Mouse (Mus musculus) skeletal muscle tissue, adult 2 months (tissue): Measurements from ENCODE around the gene Tgfbr1.

Source experiments
- DNase-seq: peaks from one replicate; pipeline ENCODE4 v3.0.0-alpha.2; 2012; ENCODE audit warnings: low read depth, low spot score

Gene Tgfbr1

GRCm38 (mm10) chr4:47422194-47422593 lies 69.2 kb downstream of the Tgfbr1 start:
- no peak for DNase-seq

- no peak for DNase-seq
Measured at GRCm38 (mm10) chr4:47422946-47423345, 69.9 kb downstream of the Tgfbr1 start.

- no peak for DNase-seq
Measured at GRCm38 (mm10) chr4:47424376-47424775, 71.4 kb downstream of the Tgfbr1 start.

GRCm38 (mm10) chr4:47425247-47425830 lies 72.3 kb downstream of the Tgfbr1 start:
- DNase-seq: no peak

- DNase-seq: no peak
Measured at GRCm38 (mm10) chr4:47427606-47428005, 74.6 kb downstream of the Tgfbr1 start.

- DNase-seq: no peak
Measured at GRCm38 (mm10) chr4:47430557-47430956, 77.5 kb downstream of the Tgfbr1 start.

- DNase-seq: no peak
Measured at GRCm38 (mm10) chr4:47431081-47431480, 78.1 kb downstream of the Tgfbr1 start.

- no peak for DNase-seq
Measured at GRCm38 (mm10) chr4:47432766-47433165, 79.7 kb downstream of the Tgfbr1 start.

- no peak for DNase-seq
Measured at GRCm38 (mm10) chr4:47435131-47435530, 82.1 kb downstream of the Tgfbr1 start.

GRCm38 (mm10) chr4:47435566-47436360 lies 82.7 kb downstream of the Tgfbr1 start:
- DNase-seq: no peak

- DNase-seq: peak; percentile 72
Measured at GRCm38 (mm10) chr4:47437365-47438340, 84.6 kb downstream of the Tgfbr1 start.

GRCm38 (mm10) chr4:47438956-47439355 lies 85.9 kb downstream of the Tgfbr1 start:
- no peak for DNase-seq

GRCm38 (mm10) chr4:47440951-47441350 lies 87.9 kb downstream of the Tgfbr1 start:
- no peak for DNase-seq

- DNase-seq: no peak
Measured at GRCm38 (mm10) chr4:47448526-47448925, 95.5 kb downstream of the Tgfbr1 start.

- no peak for DNase-seq
Measured at GRCm38 (mm10) chr4:47449116-47449515, 96.1 kb downstream of the Tgfbr1 start.

GRCm38 (mm10) chr4:47449586-47450522 lies 96.8 kb downstream of the Tgfbr1 start:
- DNase-seq: no peak
